Mouse (Mus musculus) CD4-positive, CD25-positive, alpha-beta regulatory T cell, adult 4 months (primary cell): Measurements from ENCODE around the gene Ms4a18. TPM values are rescaled to one million over a fixed set of nuclear protein-coding genes. Genes with fewer than 3 reads are reported as not detected.

Experiments used
- ATAC-seq: one replicate; pipeline ENCODE4 v1.8.0; 2017
- polyA plus RNA-seq, 2 experiments: library from polyadenylated mRNA; unstranded; fragments of 100-300 nt; shearing (Covaris generic); gene quantifications; one replicate each; pipeline ENCODE4 v1.2.1; 2017

Ms4a18 gene
- polyA plus RNA-seq, 2 experiments from 2014 or later = not detected

DNA sequence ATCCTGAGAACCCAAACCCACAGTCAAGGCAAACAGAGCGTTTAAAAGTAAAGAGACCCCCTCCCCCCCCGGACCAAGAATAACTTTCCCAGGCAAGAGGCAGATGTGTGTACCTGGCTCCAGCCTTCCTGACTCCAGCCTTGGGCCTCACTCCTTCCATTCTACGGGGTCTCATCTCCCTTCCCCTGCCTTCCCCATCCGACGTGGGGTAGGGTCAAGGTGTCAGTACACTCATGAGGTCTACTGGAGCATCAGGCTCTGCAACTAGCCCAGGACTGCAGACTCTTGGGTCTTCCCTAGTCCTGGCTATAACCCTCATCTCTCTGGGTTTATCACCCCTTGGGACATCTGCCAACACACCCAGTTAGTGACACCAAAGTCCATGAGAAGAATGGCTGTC lies 37.6 kb downstream of the Ms4a18 start:
- ATAC-seq = no peak

DNA sequence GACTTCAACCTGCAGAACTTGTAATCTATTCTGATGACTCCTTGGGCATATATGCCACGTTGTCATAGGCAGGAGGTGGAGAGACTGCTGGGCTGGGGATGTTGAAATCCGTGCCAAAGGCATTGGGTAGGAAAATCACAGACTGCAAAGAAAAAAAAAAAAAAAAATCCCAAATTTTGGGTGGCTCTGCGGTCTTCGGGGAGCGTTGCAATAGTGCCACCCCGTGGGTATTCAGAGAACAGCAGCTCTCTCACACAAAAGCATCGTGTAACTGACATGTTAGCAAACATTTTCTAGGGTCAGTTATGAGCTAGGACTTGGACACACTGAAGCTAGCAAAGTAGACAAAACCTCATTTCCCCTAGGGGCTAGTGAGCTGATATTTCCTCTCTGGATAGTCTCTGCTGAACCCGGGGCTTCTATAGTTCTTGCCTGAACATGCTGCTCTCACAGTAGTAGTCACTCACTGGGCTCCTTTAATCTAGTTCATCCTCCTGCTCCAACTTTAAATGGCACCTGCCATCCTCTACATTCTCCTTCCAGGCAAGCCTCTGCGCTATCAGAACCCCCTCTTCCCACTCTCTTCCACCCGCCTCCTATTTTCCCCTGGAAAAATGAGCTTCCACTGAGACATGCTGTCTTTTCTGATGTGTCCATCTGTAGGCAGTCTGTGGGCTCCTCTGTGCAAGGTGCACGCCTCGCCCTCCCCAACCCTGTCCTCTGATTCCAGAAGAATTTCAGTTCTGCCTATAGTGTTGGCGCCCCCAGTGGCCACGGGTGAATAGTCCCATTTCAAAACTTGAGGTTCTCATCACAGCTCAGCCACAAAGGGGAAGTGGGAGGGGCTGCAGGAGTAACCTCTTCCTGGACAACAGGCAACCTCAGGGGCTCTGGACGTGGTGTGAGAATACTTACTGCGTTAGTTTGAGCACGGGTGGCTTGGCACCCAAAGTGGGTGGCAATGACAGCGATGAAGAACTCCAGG lies 38.4 kb downstream of the Ms4a18 start:
- peak; percentile 95 for ATAC-seq

DNA sequence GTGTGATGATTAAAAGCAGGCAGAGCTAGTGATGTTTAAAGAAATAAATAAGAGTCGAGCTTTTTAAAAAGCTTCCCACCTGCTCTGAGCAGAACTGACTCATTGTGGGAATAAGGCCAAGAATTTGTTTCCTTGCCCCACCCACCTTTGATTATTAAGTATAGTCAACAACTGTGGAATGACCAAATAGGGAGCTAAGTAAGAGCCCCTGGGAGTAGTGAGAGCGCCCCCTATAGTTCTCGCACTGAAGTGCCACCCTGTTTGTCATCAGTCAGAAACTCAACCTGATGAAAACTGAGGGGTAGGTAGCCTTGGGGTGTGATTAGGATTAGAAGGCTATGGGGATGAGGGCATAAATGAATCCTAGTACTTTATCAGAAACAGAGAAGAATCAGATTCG lies 41.5 kb downstream of the Ms4a18 start:
- ATAC-seq = no peak

DNA sequence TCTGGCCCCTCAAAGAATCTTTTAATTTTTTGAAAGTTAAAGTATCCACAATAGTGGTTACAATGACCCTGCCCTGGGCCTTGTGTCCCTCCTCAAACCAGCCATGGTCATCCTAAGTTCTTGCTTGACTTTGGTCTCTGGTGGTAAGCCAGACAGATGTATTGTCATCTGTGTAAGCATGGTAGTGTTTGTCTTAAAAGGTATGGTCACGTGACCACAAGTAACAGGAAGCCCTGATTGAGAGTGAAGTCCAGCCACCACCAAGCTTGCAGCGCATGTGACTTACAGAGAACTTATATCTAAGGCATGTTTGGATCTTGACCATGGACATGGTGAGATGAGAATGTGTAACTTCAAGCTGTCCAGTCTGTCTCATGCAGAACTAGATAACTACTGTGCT lies 42.6 kb downstream of the Ms4a18 start:
- ATAC-seq = no peak

DNA sequence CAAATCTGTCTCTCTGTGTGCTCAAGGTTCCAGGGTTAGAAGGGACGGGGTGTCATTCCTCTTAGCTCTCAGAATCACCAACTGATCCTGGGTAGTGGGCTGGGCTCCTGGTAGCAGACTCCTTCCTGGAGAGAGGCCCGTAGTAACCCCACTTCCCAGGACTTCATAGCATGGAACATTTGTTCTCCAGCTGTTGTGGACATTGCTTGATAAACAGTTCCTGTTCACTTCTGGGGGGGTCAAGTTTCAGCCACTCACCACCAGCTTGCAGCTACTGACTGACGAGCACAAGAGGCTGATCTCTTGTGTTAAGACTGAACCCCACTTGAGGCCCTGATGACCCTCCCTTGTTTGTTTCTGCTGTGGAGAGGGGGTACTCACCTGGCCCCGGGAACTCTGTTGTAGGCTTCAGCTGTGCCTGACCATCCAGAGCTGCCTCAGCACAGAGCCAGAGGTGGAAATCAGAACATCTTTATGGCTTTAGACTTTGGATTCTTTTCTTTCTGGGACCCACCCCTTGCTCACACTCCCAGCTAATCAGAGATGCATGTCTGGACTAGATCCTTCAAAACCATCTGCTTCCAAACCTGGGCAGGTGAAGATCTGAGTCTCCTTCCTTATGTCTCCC lies 43.5 kb downstream of the Ms4a18 start, which contains the start of gene Ms4a10:
Gene Ms4a10, minus strand, starts transcription at position 433 of the 628 bp plus-strand sequence.
- no peak for ATAC-seq

DNA sequence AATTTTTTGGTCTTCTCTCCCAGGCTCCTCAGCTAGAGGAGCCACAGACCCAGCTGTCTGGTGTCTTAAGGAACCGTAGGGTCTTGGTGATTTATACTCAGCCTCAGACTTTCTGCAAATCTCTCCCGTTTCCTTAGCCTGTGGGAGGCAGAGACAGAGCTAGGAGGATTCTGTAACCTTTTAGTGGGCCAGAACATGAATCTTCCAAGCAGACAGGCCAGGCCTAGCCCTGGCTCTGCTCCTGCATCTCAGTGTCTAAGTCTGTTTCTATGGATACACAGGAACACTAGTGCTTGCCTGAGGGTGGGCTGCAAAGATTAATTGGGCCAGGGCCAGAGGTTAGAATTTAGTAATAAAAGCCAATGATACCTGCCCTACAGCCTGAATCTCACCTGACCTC lies 44.6 kb downstream of the Ms4a18 start:
- ATAC-seq = no peak

DNA sequence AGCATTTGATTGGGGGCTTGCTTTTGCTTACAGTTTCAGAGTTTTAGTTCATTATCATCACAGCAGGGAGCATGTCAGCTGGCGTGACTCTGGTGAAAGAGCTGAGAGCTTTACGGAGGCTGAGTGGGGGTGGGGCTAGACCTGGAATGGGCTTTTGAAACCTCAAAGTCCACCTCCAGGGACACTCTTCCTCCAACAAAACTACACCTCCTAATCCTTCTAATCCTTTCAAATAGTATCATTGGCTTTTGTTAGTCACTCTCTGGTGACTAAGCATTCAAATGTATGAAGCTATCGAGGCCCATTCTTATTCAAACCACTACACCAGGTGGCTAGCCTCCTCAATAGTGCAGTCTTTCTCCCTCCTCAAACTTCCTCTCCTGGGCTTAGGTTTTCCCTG lies 45.2 kb downstream of the Ms4a18 start:
- ATAC-seq = no peak

DNA sequence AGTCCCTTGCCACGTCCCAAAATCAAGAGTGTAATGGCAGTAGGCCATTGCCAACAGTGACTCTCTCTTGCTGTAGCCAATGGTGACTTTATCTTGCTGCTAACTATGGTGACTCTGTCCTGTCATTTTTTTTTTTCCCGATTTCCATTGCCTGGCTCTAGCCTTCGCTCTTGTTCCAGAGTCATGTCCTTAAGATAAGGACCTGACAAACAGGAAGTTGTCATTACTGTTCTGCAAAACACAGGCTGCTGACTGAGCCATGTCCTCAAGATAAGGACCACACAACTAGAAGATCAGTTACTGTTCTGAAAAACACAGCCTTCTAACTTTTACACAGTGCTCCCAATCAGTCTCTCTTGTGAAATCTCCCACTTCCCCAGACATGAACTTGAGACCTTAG lies 47.4 kb downstream of the Ms4a18 start:
- ATAC-seq = no peak

DNA sequence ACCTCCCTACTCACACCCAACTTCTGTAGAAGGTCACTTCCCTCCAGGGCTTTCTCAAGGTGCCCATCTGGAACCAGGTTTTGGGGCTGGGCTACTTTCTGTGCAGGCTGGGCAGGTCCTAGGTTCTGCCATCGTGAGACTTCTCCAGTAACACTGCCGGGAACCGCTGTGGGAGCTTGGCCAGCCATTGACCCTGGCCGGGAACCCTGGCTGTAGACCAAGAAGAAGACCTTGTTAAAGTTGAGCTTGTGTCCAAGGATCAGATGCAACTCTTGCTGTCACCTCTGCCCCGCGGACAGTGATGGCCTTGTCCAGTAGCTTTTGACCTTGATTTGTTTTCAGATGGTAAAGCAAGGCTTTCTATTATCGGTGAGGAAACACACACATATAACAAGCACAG lies 49.3 kb downstream of the Ms4a18 start:
- ATAC-seq = no peak

DNA sequence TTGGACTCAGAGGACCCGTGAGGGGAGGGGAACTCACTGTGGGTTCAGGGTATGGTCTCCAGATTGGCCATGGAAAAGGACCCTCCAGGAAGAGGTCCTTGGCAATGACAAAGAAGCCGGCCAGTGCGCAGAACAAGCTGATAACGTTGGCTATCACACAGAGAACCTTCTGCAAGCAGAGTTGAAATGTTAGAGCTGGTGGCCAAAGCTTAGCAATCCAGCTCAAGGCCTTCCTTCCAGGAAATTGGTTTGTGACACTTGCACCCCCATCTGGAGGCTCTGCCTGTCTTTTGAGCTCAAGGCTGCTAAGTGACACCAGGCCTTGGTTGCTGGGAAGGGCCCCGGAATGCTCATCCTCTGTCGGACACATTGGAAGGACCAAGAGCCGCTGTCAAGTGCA lies 52.1 kb downstream of the Ms4a18 start:
- no peak for ATAC-seq

DNA sequence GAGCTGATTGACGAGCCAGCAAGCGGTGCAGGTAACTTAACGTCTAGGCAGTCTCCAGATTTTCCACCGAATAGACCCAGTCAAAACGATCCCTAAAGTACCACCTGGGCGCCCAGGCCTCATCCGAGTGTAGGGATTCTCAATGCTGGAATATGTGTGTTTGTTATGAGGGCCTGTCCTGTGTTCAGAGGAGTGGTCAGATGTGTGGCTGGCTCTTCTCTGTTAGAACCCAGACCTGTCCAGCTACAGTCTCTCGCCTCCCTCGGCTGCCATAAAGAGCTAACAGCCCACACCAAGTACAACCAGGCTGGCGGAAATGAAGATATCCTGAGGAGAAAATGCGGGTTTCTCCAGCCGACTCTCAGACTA lies 57.9 kb downstream of the Ms4a18 start:
- no peak for ATAC-seq

DNA sequence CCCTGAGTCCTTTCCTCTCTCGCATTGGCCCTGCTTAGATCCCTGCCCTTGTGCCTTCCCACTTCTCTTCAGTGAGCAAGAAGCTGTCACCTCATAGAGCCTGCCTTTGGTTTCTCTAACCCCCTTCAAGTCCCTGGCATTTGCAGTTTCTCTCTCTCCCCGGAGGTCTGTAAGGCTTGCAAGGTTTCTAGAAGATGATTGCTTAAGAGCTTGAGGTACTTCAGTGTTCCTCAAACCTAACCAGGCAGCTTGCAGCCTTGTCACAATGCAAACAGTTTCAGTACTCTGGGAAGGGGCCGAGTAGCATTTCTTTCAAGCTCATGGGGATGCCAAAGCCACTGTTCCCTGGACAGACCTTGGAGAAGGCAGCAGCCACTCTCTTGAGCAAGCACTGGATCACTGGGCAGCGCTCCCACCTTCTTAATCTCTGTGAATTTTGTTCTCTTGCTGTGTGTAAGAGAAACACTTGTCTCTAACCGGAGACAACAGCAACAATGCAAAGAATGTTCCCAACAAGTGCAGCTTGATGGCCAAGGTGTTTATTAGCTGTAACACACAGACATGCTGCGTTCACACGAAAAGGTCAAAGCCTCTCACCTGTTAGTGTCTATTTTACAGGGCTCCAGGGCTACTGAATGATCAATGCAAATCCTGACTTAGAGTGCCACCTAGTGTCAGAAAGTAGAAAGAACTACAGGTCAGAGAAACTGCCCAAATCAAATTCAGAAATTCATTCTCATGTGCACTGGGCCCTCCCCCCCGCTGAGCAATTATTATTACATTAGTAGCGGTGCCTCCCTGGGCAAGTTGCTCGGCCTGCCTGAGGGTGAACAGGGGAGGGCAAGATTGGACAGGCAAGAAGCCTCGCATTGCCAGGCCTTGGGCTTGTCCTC lies 58.5 kb downstream of the Ms4a18 start:
- ATAC-seq = peak; percentile 68

DNA sequence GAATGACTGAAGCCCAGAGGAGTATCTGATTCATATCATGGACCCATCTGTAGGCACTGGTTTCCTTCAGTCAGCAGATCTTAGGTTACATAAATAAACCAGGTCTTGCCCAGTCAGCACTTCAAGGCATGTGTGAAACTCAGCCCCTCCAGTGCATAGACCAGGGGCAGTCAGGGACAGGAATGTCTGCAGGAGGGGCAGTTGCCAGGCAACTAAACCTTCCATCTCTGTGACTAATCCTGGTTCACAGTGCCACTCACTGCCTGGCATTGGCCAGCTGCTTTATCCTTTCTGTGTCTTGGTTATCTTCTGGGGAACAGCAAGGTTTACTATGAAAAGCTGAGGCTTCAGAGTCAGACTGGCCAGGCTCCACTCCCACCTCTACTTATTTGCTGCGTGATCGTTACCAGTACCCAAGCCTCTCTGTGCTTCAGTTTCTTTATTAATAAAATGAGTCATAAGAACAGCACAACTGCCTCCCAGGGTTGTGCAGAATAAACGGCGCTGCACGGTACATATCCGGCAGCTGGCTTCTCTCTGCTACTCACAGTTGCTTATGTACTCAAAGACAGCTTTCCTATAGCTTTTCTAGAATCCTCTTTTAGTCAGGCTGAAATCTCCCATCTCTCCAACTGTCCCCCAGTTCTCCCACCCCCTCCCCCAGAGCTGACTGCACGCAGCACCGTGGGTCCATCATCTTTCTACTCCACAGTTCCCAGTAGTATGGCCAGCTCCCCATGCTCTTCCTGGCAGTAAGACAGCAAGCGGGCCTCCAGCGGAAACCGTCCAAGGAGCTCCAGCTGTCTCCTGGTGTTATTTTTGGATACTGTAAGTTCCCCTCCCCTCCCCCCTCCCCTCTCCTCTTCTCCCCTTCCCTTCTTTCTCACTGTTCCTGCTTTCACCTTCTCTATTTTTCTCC lies 65.6 kb downstream of the Ms4a18 start:
- ATAC-seq = no peak

DNA sequence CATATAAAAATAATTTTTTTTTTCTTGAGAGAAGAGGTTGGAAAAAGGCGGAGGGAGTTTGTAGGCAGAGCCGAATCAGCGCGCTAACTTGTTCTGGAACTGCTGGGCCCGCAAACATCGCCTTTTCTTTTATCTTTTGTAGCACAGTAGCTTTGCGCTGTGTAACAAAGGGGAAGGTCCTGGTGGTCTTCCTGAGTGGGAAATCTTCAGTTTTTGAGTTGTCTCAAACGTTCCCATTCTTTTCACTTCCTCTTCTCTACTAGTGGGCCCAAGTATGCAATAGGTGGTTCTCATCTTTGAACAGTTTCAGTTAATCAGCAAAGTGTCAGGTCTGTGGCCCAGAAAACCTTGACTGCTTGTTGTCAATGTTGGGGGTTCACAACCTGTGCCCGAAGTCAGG lies 68.3 kb downstream of the Ms4a18 start:
- no peak for ATAC-seq

DNA sequence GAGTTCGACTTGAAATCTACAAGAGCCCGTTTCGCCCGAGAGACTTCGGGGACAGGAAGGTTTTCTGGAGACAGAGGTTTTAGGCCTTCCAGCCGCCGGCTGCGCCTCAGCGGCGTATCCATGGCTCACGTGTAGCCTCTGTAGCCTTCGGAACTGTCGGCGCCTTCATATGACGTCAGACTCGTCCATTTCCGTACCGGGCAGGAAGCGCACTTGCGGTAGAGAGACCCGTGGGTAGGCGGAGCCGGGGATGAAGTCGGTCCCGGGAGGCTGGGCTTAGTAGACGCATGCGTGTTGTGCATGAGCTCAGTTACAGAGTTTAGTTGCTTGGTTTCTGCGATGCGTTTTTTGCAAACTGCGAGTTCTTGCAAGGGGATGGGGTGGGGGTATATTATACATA lies 68.7 kb downstream of the Ms4a18 start, which contains the start of gene Ccdc86:
Gene Ccdc86, minus strand, starts transcription at position 155 of the 400 bp plus-strand sequence.
- peak; percentile 97 for ATAC-seq

DNA sequence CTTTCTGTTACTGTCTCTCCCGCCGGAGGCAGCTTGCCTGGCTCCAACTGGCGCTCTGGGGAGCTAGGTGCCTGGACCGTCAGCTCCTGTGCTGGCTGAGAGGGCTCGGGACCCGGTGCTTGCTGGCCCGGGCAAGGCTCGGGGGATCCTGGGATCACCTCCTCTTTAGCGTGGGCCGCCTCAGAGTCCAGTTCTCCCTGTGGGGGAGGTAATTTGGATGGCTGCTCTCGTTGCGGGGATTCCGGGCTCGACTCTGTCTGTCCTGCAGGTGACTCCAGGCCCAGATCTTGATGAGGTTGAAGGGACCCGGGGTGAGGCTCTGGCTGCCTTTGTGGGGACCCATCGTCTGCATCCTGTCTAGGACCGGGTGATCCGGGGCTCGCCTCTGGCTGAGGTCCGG lies 69.4 kb downstream of the Ms4a18 start:
- ATAC-seq = peak; percentile 31

DNA sequence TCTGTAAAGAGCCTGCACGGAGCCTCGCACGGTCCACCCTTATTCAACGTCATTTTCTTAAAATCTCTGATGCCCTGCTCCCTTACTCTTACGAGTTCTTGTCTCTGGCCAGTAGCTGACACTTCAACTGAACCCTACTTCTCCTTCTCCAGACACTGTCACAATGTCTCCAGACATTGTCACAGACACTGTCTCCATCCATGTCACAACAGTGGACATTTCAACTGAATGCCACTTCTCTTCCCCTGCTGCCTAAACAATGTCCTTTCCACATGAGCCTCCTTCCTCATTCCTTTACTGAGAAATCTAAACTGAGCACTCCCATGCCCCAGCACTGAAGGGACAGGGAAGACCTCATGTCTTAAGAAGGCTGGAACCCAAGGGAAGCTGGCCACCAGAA lies 70.6 kb downstream of the Ms4a18 start:
- ATAC-seq = no peak
